Mouse (Mus musculus) layer of hippocampus, postnatal 10 days (tissue): ENCODE data around the gene Hip1r. TPM values are rescaled to one million over a fixed set of nuclear protein-coding genes. Genes with fewer than 3 reads are reported as not detected.

Experiments used
- DNase-seq, 2 experiments: peaks; one replicate each; pipeline ENCODE4 v3.0.0; 2021; ENCODE audit warnings: low spot score in 2 of 2
- total RNA-seq, 2 experiments: library from RNA; stranded (reverse); gene quantifications; 2 replicates each; pipeline ENCODE4 v1.2.3; 2021

The Hip1r gene
- total RNA-seq, 2 experiments from 2014 or later, result 63.7 to 70.1 TPM

DNA sequence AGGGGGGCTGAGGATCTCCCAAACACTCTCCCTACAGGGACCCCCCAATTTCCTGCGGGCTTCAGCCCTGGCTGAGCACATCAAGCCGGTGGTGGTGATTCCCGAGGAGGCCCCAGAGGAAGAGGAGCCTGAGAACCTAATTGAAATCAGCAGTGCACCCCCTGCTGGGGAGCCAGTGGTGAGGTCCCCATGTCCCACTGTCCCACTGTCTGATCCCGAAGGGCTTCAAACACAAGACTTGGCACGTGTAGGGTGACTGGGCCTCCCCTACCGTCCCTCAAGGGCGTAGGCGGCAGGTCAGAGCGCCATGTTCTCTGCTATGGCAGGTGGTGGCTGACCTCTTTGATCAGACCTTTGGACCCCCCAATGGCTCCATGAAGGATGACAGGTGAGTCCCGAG, 22.8 kb downstream of the Hip1r start:
- no peak for DNase-seq

DNA sequence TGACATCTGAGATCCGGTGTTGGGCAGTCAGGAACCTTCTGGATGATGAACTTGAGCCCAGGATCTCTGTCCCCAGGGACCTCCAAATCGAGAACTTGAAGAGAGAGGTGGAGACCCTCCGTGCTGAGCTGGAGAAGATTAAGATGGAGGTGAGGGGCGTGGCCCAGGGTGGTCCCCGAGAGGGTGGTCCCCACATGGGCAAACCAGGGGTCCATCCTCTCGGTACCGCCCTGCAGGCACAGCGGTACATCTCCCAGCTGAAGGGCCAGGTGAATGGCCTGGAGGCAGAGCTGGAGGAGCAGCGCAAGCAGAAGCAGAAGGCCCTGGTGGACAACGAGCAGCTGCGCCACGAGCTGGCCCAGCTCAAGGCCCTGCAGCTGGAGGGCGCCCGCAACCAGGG, 23.3 kb downstream of the Hip1r start:
- no peak for DNase-seq

DNA sequence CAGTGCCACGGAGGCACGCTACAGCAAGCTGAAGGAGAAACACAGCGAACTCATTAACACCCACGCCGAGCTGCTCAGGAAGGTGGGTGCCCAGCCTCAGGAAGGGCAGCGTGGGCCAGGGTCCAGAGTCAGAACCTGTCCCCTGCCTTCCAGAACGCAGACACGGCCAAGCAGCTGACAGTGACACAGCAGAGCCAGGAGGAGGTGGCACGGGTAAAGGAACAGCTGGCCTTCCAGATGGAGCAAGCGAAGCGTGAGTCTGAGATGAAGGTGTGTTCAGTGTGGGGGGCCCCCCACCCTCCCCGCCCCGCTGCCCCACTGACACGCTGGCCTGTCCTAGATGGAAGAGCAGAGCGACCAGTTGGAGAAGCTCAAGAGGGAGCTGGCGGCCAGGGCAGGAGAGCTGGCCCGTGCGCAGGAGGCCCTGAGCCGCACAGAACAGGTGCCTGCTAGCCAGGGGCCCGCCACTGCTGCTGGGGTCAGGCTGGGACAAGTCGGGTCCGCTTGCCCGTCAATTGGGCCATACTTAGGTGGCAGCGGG, 23.9 kb downstream of the Hip1r start:
- no peak for DNase-seq

DNA sequence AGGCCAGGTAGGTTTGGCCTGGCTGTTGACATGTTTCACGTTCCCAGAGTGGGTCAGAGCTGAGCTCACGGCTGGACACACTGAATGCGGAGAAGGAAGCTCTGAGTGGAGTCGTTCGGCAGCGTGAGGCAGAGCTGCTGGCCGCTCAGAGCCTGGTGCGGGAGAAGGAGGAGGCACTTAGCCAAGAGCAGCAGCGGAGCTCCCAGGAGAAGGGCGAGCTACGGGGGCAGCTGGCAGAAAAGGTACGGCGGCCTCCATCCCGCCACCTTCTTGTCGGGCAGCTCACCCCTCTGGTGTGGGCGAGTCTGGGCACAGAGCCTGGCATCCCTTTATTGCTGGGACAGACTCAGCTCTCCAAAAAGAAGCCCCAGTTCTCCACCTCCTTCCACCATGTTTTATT, 24.4 kb downstream of the Hip1r start:
- DNase-seq, result no peak

DNA sequence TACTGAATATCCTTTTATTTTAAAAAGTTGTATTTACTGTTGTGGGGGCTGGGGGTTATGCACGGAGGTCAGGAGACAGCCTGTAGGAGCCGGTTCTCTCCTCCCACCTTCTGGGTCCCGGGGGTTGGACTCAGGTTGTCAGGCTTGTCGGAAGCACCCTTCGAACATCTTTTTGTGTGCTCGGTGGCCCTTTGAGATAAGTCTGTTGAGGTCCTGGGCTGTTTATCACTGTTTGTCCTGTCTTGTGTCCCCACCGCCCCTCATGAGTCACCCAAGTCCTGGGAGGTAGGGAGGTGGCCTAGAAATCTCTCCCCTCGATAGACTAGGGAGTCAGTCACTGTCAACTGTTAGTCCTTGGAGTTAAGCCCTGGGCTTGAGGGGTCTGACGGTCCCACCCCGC, 24.9 kb downstream of the Hip1r start:
- DNase-seq, result no peak

DNA sequence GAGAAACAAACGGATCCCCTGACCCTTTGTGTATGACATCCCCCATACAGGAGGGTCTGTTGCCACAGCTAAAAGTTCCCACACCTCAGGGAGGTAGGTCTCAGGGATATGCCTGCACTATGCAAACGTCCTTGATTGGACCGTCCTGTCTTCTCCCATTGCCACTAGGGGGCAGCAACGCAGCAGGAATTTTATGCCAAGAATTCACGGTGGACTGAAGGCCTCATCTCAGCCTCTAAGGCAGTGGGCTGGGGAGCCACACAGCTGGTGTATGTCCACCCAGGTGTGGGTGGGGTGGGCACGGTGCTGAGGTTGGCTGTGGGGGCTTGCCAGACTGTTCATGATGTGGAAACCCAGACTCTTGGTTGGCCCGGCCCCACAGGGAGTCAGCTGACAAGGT, 27.4 kb downstream of the Hip1r start:
- peak; percentile 96 to 97 for DNase-seq

DNA sequence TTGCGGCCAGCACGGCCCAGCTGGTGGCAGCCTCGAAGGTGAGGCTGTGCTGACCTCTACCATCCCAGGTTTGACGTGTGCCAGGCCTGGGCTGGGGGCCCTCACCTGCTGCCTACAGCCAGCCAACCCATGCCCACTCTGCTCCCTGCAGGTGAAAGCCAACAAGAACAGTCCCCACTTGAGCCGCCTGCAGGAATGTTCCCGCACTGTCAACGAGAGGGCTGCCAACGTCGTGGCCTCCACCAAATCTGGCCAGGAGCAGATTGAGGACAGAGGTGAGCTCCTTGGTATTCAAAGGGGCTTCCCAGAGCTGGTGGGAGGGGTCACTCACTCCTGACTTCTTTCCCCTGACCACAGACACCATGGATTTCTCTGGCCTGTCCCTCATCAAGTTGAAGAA, 27.8 kb downstream of the Hip1r start:
- no peak for DNase-seq

DNA sequence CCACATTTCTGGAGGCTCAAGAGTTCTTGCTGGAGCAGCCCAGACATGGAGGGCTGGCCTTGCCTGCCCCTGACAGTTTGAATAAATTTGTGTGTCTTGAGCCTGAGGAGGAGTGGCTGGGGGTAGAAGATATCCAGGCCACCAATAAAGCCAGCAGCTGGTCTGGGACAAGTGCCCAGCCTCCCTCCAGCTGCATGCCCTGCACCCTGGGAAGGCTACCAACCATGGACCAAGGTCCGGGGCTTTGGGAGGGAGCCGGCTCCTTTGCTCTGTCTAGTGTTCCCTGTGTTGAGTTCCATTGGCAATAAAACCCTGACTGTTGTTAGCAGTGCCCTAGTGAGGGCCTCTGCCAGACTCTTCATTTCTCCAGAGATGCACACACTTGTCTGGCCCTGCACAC, 29.4 kb downstream of the Hip1r start:
- DNase-seq, result peak; percentile 67 to 73

DNA sequence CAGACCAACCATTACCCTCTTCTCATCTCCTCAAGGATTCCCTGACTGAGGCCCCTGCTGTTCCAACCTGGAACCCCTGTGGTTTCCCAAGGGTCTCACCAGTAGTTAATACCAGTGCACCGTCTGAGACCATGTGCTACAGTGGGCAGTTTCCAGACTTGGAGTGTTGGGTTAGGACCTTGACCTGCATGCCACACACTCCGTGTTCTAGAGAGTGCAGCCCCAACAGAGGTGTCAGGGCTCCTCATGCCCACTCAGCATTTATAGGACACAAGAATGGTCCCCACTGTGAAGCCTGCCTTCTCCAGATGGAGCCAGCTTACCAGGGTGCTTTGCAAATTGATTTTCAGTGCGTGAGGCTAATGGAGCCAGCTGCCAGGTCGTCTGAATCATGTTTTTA, 29.9 kb downstream of the Hip1r start:
- no peak for DNase-seq

DNA sequence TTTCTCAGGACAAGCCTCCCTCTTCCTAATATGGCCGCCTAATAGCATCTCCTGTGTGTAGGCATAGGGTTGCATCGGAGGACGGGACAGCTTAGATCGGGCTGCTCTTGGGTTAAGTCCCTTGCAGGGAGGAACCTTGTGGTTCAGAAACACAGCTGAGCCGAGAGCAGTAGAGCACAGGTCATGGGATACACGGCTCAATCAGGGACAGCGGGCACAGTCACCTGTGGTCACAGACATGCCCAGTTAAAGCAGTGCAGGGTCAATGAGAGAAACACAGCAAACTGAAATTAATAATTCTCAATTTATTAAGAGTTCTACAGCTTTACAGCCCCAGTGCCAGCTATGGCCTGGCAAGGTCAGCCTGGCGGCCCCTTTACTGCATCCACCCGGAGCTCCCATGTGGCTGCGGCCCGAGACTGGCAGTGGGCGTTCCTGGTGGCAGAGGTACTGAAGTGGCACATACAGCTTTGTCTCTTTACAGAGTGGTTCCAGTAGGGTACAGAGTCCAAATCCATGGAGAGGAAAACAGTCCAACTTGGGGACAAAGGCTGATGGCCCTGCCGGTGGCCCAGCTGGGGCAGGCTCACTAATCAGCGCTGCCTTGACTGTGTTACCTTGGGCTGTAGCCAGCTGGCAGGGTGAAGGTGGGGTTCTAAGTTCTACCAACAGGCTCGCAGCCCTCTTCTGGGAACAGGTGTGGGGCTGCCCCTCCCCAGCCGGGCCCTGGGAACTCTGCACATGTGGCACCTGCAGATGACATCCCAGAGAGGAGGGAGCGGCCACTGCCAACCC, 31.1 kb downstream of the Hip1r start:
- peak; percentile 64 to 73 for DNase-seq

DNA sequence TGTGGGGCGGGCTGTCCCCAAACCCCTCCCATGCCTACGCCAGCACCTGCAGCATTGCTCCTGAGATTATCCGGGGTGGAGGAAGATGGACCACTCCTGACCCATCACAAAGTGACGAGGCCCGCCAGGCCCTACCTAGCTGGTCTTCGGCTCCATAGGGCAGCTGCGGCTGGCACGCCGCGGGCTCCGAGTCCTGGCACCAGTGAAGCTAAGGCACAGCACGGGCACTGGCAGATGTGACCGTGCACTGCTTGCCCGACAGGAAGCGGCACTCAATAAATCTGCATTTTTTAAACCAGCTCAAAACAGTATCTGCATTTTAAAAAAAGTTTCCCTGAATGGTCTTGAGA, 31.7 kb downstream of the Hip1r start:
- DNase-seq, result no peak

DNA sequence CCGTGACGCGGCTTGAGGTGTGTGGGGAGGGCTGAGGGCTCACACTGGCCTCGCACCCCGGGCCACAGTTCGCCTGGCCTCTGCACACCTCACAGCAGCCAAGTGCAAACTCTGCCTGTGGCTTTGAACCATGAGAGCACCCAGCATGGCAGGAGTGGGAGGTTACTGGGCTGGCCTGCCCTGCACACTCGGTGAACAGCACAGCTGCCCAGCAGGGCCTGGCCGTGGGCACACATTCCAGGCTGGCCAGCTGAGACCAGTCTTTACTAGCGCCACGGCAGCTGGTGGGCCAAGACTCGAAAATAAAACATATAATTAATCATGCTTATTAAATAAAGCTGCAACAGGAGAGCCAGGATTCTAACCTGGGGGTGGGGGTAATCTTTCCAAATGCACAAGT, 32.2 kb downstream of the Hip1r start:
- DNase-seq, result no peak

DNA sequence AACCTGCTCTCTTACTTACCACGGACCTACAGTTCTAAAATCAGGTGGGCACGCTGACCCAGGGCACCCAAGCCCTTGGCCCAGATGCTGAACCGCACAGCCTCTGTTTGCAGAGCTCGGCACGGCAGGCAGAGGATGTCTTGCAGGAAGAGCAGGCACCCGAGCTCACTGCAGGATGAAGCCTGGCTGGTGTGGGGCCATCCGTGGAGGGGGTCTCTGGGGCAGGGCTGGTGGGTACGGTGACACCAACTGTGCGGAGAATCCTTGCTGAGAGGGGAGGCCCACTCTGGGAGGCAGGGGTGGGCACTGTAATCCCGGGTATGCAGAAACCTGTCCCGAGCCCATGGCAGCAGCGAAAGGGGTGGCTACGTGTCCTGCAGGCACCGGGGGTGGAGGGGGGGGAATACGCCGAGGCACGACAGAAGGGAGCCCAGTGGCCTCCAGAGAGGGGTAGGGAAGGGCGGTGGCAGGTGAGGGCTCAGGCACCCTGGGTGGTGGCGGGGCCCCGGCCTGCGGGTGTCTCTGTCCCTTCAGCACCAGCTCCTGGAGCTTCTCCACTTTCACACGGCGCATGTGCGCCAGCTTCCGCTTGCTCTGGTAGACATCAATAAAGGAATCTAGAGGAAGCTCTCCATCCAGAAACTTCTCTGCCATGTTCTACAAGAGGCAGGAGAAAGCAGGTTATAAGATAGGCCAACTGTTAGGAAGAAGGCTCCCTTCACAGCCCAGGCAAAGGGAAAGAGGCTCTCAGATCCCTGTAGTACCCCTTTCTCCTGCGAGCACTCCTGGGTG, 32.9 kb downstream of the Hip1r start:
- no peak for DNase-seq

DNA sequence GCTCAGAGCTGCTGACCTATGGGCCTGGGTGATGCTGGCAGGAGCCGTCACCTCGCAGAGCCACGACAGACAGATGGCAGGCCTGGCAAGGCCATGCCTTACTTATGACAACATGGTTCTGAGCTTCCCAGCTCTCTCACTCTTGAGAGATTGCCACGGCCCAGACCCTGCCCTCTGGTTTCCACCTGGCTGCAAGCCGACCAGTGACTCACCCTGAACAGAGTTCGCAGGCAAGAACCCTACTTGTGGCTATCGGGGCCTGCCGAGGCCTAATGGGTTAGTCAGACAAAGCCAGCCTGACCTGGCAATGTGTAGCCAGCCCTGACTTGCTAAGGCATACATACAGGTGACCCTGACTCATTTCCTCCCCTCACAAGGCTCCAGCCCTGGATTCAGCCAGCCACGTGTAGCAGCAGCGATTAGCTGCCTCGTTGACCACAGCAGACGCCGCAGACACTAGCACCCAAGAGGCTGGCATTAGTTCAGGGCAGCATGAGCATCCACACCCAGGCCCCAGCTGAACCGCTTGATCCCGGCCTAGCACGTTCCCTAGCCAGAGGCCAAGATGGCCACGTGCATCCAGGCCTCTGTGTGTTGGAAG, 33.6 kb downstream of the Hip1r start:
- DNase-seq, result no peak

DNA sequence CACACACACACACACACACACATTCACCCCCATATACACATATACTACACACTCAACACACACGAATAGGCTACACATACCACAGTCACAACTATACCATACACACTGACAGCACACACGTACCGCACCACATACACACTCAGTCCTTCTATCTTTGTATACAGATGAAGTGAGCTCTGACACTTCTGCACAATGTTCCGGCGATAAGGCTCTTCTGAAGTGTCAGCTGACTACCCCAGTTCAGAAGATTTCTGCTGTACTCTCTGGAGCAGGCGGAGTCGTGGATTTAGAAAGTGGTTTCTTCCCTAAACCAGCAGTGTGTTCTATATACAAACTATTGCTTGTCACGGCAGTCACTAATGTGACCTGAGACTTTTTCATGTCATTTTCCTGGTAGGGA, 36.6 kb downstream of the Hip1r start:
- no peak for DNase-seq

DNA sequence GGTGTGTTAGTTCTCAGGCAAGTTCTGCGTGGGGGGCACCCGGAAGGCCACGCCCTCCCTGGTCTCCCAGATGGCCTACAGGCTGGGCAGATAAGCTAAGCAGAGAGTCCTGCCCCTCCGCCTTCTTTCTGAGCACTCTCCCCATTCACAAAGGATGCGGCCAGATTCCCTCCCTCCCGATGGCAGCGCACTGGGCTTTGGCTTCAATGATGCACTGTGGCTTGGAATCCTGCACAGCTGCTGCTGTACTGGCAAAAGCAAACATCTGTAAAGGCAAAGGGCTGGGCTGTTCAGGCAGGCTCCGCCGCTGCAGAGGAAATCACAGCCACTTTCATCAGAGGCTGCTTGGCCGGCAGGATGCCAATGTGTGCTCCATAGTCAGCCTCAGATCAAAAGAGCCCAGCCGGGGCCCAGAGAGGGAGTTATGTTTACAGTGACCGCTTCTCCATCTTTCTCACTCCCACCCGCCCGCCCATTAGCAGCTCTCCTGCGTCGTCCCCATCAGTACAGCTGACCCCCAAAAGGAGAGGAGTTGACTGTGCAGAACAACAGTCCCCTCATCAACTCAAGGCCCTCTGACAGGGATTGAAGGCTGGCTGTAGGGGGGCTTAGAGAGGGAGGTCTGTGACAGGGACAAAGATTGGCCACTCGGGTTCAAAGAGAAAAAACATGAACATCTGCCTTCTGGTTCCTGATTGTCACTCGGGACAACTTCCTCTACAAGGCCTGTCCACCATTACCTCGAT, 37.7 kb downstream of the Hip1r start:
- peak in 1 of 2 experiments; percentile 64 for DNase-seq

DNA sequence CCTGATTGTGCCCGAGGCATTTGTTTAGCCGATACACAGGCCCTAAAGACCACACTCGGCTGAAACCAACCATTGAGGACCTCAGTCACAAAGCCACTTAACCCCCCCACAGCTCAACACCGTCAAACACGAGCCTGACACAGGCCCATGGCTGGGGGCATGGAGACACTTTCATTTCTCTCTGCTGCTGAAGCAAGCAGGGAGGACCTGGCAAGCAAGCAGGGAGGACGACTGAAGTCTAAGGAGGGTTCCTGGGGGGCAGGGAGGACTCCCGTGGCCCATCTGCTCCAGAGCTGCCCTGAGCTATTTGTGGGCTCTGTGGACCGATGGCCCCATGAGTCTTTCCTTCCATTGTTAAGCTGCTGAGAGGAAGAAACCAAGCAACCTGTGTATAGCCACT, 38.5 kb downstream of the Hip1r start:
- DNase-seq, result no peak

DNA sequence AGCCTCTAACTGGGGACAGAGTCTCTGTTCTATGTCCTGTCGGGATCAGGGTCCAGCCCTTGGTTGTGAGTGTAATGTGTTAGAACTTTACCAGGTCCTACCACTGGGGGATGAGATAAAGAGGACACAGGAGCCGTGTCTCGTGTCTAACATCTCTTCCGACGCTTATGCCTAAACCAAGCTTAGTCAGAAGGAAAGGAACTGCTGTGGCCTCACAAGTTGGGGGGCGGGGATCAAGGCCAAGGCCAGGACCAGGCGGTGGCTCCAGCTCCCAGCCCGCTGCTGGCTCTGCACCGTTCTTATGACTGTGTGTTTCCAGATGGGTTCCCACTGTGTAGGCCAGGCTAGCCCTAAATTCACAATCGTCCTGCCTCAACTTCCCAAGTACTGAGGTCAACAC, 39.5 kb downstream of the Hip1r start:
- DNase-seq, result no peak

DNA sequence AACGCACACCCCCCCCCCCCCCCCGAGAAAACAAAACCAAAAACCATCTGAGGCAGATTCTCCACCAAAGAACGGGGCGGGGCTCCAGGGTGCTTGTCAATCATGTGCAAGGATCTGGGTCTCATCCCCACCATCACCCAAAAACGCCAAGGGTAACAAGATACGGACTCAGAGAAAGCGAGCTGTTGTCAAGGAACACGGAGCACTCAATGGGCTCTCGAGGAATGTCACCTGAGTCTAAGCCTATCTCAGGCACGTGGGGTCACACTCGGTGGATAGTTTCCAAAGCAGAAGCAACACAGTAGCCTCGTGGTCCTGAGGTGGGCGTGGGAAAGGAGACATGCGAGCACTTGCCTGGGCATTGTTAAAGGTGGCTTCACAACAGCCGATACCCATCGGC, 40.3 kb downstream of the Hip1r start:
- DNase-seq, result no peak

DNA sequence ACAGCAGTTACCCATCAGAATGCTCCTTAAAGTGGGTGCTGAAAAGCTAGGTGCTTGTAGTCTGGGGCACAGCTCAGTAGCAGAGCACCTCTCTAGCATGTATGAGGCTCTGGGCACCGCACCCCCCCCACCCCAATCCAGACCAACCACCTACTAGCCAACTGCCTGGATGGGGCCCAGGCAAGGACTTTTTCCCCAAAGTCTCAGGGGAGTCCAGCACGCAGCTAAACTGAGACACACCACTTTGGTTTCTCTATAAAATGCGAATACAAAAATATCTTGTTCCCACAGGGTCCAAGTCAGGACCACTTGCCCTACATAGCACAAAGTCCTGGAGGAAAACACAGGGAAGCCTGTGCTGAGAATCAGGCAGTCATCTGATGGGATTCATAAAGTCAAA, 40.8 kb downstream of the Hip1r start:
- no peak for DNase-seq

DNA sequence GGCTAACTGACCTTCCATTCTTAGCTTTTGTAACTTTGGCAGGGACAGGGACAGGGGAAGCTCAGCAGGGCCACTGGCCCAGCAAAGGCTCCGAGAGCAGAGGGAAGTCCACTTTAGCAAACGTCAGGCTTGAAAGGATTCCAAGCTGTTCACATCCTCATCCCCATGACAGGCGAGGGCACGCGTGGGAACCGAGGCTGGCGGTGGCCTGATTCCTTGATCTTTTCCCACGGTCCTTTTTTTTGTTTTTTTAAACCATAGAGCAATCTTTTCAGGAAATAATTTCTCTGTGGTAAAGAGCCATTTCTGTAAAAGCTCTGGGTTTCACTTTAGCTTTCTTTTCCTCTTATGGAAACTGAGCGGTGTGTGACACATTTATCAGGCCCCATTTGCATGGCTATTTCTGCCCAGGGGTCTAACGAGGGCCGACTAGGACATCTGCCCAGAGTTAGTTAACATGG, 41.4 kb downstream of the Hip1r start:
- no peak for DNase-seq
